Mouse (Mus musculus) ES-Bruce4 (cell line): ENCODE data around the gene 1700057G04Rik. TPM values are rescaled to one million over a fixed set of nuclear protein-coding genes. Genes with fewer than 3 reads are reported as not detected.

Source experiments
- H3K27ac ChIP-seq: 2 replicates; pipeline ENCODE4 v1.5.1; 2012; ENCODE audit warnings: low read length, inconsistent platforms; ENCODE audit not compliant: insufficient read depth
- H3K27me3 ChIP-seq: 2 replicates; pipeline ENCODE4 v1.6.1; 2012; ENCODE audit warnings: mild to moderate bottlenecking, low read length, inconsistent platforms; ENCODE audit not compliant: control insufficient read depth, poor library complexity, insufficient read depth, severe bottlenecking
- H3K36me3 ChIP-seq: 2 replicates; pipeline ENCODE4 v1.6.1; 2012; ENCODE audit warnings: inconsistent platforms, mild to moderate bottlenecking, low read length, moderate library complexity; ENCODE audit not compliant: control insufficient read depth, poor library complexity, insufficient read depth, severe bottlenecking
- H3K4me1 ChIP-seq: one replicate; pipeline ENCODE4 v1.8.1; 2011; ENCODE audit warnings: low read length; ENCODE audit not compliant: control insufficient read depth, insufficient read depth
- H3K4me3 ChIP-seq: 2 replicates; pipeline ENCODE4 v1.5.1; 2011; ENCODE audit warnings: low read depth, mild to moderate bottlenecking, low read length
- H3K9ac ChIP-seq: 2 replicates; pipeline ENCODE4 v1.6.1; 2012; ENCODE audit warnings: low read depth, mild to moderate bottlenecking, inconsistent platforms; ENCODE audit not compliant: poor library complexity, severe bottlenecking
- H3K9me3 ChIP-seq: replicated peaks from 2 replicates; pipeline ENCODE4 v1.6.1; 2012; ENCODE audit warnings: mild to moderate bottlenecking, low read length, inconsistent platforms; ENCODE audit not compliant: control insufficient read depth, poor library complexity, insufficient read depth, severe bottlenecking
- CTCF ChIP-seq: IDR thresholded peaks from one replicate; pipeline ENCODE4 v1.8.1; 2011; ENCODE audit warnings: low read depth, low read length
- EP300 ChIP-seq: IDR thresholded peaks from 2 replicates; pipeline ENCODE4 v1.6.1; 2011; ENCODE audit warnings: low read depth, low read length; ENCODE audit not compliant: insufficient read depth
- POLR2A ChIP-seq: IDR thresholded peaks from one replicate; pipeline ENCODE4 v1.8.1; 2011; ENCODE audit warnings: low read length; ENCODE audit not compliant: insufficient read depth
- polyA plus RNA-seq: library from polyadenylated mRNA; stranded (reverse); fragments of >200 nt; gene quantifications from 2 replicates; pipeline ENCODE4 v1.2.4, GENCODE M21; 2011; ENCODE audit warnings: low read depth; ENCODE audit not compliant: missing spikeins, insufficient read depth, insufficient read length

1700057G04Rik gene
- polyA plus RNA-seq, 1 experiment = not detected

- no peak overlapping the region for H3K27ac ChIP-seq
- no peaks in the 10 kb centered on the region for H3K4me1 ChIP-seq
- H3K4me3 ChIP-seq = no peak overlapping the region
- no peaks in the 10 kb centered on the region for H3K27me3 ChIP-seq
- no peaks in the 10 kb centered on the region for H3K9me3 ChIP-seq
- H3K9ac ChIP-seq = no peak overlapping the region
- TF ChIP-seq EP300 = no peak
- no peak for TF ChIP-seq POLR2A
- TF ChIP-seq CTCF = no peak
- H3K36me3 ChIP-seq = peaks cover 3% of the 10 kb centered on the region; the same call in 1 of the 2 replicates
Measured at GRCm38 (mm10) chr9:92269829-92270404, 39.3 kb upstream of the 1700057G04Rik start.

- Histone ChIP-seq H3K27ac (no peak overlapping the region), H3K4me3 (no peak overlapping the region), H3K36me3 (peaks cover 3% of the 10 kb centered on the region; the same call in 1 of the 2 replicates), H3K9ac (no peak overlapping the region), H3K27me3 (no peaks in the 10 kb centered on the region), H3K4me1 (peaks cover 1% of the 10 kb centered on the region), H3K9me3 (no peaks in the 10 kb centered on the region)
- TF ChIP-seq CTCF = no peak
- TF ChIP-seq POLR2A = no peak
- no peak for TF ChIP-seq EP300
Measured at GRCm38 (mm10) chr9:92270927-92271326, 38.2 kb upstream of the 1700057G04Rik start.

DNA sequence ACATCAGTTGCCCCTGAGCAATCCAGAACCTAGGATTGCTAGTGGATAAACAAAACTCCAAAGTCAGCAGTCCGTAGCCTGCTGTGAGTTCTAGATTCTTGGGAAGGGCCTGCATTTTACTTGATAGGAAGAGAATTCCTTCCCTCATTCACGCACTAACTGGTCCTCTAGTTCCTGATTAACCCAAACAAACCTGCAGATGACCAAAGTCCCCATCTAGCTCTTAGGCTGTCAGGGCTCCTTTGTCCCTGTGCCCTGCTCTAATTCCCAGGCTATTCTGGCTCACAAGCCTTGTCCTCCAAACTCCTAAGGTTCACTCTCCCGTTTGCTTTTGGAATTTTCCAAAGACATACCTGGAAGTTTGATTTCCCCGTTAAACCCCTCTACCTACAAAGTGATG, 36.5 kb upstream of the 1700057G04Rik start:
- TF ChIP-seq POLR2A (no peak), EP300 (no peak), CTCF (no peak)
- peaks cover 3% of the 10 kb centered on the region; the same call in 1 of the 2 replicates for H3K36me3 ChIP-seq
- no peaks in the 10 kb centered on the region for H3K27me3 ChIP-seq
- no peaks in the 10 kb centered on the region for H3K9me3 ChIP-seq
- H3K9ac ChIP-seq = no peak overlapping the region
- H3K27ac ChIP-seq = no peak overlapping the region
- no peak overlapping the region for H3K4me3 ChIP-seq
- H3K4me1 ChIP-seq = peaks cover 3% of the 10 kb centered on the region

- no peak for TF ChIP-seq CTCF
- TF ChIP-seq EP300 = no peak
- TF ChIP-seq POLR2A = no peak
- H3K27ac ChIP-seq = no peak overlapping the region
- H3K9ac ChIP-seq = no peak overlapping the region
- peaks cover 3% of the 10 kb centered on the region; the same call in 1 of the 2 replicates for H3K36me3 ChIP-seq
- H3K4me1 ChIP-seq = peaks cover 3% of the 10 kb centered on the region
- no peaks in the 10 kb centered on the region for H3K27me3 ChIP-seq
- no peak overlapping the region for H3K4me3 ChIP-seq
- no peaks in the 10 kb centered on the region for H3K9me3 ChIP-seq
Measured at GRCm38 (mm10) chr9:92273271-92273670, 35.9 kb upstream of the 1700057G04Rik start.

- H3K4me3 ChIP-seq = no peak overlapping the region
- H3K27ac ChIP-seq = no peak overlapping the region
- no peak overlapping the region for H3K9ac ChIP-seq
- no peaks in the 10 kb centered on the region for H3K9me3 ChIP-seq
- H3K36me3 ChIP-seq = no peaks in the 10 kb centered on the region; the same call in 1 of the 2 replicates
- H3K27me3 ChIP-seq = no peaks in the 10 kb centered on the region
- TF ChIP-seq POLR2A (no peak), CTCF (no peak), EP300 (no peak)
- peaks cover 3% of the 10 kb centered on the region for H3K4me1 ChIP-seq
Measured at GRCm38 (mm10) chr9:92273956-92274762, 35.0 kb upstream of the 1700057G04Rik start.
